Mouse (Mus musculus) kidney, postnatal 14 days (tissue): Measurements from ENCODE around the gene Zeb2.

Experiments used
- DNase-seq: peaks from one replicate; pipeline ENCODE4 v3.0.0; 2022; ENCODE audit warnings: mixed read lengths

The Zeb2 gene

DNA sequence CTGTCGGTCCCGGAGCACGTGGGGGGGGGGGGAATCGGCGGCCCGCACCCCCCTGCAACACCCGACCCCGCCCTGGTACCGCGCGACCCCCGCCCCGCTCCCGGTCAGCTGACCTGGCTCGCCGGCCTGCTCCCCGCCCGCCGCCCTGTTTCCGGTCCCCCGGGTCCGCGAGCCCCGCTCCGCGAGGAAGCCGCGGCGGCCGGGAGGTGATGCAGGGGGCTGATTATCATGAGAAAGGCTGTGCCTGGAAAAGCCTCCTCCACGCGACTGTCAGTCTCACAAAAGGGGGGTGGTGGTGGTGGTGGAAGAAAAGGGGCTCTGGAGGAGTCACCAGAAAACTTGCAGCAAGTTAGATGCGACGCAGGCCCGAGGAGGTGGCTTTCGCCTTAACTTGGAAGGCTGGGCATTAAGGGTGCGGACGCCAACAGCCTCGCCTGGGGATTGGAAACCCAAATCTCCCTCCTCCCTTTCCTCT lies at the start of gene Zeb2:
Gene Zeb2, minus strand, starts transcription at position 309 of the 475 bp plus-strand sequence.
- peak; percentile 79 for DNase-seq

DNA sequence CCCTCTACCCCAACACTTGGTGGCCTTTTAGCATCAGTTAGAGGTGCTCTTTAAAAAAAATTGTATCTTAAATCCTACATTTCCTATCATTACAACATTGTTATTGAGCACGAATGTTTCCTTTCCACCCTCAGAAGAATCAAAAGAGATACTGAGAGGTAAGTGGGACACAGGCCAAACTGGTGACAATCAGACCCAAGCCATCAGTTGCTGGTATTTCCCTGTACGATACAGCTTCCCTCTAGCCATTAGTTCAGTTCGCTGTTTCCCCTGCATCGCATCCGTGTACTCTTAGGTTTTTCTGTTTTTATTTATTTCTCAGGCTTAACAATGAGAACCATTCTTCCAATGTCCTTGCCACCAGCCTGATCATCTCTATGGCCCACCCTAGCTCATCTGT lies 41.6 kb upstream of the Zeb2 start:
- no peak for DNase-seq

DNA sequence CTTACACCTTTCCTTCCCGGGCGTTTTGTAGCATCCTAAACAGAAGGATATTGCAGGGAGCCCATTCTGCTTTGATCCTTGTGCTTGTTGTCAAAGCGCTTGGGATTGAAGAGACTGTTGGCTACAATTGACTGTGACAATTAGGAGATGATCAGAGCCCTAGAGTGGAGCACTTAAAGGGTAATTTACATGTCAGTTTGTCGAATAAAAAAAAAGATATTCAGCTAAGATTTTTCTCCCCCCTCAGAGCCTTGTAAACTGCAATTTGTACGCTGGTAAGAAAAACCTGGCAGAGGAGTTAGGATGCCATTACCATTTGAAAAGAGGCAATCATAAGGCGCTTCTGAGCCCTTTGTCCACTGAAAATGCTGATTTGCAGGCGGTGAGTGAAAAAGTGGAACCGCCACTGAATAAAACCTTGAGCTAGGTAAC lies 41.2 kb upstream of the Zeb2 start:
- no peak for DNase-seq

DNA sequence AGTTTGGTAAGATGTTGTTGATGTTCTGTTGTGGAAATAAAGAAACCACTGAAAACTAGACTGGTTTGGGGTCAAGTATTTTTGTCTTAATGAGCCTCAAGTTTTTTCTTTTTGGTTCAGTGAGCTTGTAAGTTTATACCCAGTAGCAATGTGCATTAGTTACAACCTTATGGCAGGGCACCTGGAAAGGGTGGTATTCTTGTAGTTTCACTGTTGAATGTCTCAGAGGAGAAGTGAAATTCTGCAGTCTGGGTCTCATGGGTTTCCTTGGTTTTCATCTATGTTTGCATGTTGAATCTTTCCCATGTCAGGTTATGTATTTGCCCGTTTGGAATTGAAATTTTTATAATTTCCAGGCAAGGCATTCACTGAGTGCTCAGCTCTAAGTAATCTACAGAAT lies 36.1 kb upstream of the Zeb2 start:
- no peak for DNase-seq

DNA sequence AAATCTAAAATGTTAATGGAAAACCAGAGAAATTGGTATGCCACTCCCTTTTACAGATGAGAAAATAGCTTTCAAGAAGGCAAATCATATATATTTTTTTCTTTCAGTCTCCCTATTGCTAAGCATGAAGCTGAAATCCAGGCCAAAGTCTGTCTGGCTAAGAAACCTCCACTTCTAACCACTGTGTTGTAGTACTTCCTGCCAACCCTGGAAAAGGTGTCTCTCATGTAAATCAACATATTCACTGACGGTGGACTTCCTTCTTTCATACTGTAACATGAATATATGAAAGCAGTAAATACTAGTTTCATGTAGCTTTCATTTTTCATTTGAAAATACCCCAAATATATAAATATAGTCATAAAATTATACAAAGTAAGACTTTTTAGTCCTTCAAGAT lies 26.0 kb upstream of the Zeb2 start:
- DNase-seq, result no peak

DNA sequence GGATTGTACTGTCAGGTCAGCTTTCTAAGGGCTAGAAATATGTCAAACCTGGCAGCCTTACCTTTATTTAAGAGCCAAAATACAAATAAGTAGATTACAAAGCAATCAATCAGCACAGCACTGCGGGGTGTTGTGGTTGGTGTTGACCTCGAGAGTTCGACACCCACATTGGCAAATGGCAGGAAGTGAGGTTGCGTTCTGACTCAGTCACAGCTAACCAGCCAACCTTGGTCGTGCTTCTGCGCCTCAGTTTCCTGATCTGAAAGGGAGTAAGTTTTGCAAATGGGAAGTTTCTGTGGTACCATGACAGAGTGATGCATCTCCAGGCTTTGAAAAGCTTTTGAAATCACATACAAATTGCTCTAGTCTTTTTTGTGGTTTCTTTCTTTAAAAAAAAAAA lies 21.7 kb upstream of the Zeb2 start:
- no peak for DNase-seq

DNA sequence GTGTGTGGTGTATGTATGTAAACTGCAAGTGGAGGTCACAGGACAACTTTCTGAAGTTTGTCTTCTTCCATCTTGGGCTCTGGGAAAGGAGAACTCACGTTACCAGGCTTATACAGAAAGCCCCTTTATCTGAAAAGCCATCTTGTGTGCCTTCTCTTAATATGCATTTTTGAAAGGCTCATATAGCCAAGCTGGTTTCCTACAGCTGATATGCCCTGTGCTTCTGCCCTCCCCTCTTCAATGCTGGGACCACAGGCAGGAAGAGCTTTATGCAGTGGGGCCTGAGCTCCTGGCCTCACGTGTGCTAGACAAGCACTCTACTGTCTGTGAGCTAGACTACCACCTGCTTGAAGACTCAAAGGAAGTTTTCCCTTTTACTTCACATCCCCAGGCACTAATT lies 19.6 kb upstream of the Zeb2 start:
- no peak for DNase-seq

DNA sequence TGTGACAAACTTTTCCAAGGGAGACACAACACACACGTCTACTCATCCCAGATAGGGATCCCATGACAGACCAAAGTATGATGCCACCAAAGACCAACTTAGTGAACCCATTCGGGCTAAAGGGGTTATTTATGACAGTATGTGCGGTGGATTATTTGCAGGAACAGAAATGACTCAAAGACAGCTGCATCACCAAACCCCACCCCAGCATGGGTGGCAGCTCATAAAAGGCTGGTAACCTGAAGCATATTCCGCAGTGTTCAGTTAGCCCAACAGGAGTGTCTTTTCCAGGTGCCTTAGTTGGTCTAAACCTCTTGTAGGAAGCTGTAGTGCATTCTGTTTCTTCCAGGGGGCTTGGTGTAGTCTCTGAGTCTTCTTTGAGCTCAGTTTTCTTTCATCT lies 16.0 kb upstream of the Zeb2 start:
- DNase-seq, result no peak

DNA sequence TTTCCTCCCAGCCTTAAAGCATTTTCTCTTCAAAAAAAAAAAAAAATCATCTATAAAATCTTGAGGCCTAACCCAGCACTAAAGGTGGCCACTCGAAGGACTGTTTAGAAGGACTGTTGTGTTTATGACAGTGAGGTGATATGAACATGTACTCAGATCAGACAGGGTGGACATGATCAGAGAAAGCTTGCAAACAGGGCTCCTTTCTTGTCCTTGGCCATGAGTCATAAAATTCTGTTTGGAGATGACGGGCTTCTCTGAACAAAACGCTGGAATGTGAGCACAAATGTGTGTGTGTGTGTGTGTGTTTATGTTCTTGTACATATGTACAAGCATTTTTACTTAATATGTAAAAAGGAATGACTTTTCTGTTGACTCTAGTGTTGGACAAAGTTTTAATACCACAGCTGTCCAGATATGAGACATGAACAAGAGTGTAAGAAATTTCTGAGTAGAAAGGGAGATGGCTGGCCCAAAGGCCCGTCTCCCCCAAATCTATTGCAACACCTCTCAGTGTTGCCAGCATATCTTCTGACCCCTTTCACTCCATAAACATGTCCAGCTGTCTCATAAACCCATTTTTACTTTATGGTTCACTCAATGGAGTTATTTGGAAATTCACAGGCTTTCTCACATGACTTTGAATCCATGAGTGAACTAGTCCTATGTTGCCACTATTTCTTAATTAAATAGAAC lies 13.4 kb upstream of the Zeb2 start:
- DNase-seq, result no peak

DNA sequence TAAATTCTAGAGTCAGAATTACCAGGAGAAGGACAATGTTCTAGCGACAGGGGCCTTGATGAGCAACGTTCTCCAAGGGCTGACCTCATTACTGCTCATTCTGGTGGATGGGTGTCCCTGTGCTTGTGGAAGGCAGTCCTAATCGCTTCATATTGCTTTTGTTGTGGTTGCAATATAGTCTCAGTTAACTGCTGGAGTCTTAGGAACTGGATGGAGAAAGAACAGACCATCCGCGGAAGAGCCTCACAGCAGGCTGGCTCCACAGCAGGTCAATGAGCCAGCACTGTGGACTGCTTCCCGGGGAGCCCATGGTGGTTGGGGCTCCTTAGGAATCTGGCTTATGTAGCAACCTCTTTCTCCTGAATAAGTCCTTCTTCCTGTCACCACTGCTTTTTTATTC lies 12.4 kb upstream of the Zeb2 start:
- no peak for DNase-seq

DNA sequence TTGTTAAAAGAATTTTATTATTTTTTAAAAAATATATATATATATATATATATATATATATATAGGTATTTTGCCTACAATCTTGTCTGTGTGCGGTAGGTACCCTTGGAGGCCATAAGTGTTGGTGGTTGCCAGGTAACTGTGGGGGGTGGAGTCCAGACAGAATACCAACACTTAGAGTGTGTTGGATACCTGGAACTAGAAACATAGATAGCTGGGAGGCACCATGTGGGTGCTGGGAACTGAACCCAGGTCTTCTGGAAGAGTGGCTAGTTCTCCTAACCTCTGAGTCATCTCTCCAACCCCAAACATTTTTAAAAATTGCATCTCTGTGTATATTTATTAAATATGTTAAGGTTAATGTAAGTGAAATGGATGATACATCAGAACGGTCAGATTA lies 11.5 kb upstream of the Zeb2 start:
- no peak for DNase-seq

DNA sequence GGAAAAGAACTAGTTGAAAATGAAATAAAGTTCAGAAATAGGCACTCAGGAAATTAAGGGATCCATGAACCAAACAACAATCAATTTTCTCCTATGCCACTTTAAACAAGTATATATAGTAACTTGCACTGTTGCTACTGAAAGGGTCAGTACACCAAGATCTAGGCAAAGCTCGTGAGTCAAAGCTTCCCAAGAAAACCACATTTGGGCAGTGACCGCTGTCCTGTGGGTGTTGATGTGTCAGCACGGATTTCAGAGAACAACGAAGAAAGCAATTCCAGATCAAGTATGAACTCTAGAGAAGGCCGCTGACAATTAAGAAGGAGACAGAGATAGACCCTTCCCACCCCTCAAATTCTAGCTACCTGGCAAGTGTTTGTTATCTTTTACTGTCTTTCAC lies 9.2 kb upstream of the Zeb2 start:
- no peak for DNase-seq

DNA sequence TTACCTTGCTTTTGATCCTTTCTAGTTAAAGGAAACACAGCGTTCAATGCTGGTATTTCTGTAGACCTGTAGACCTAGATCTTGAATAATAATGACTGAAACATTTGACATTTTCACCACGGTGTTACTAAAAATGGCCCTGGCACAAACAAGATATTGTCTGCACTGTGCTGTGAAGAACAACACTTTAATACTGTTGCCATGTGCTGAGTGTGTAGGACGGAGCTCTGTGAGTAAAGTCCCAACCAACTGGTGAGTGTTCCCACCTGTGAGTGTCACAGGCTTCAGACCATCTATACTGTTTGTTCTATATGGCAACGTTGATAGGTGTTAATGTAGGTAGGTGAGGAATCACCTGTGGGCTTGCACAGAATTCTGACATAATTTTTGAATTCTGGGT lies 8.0 kb upstream of the Zeb2 start:
- DNase-seq, result no peak

DNA sequence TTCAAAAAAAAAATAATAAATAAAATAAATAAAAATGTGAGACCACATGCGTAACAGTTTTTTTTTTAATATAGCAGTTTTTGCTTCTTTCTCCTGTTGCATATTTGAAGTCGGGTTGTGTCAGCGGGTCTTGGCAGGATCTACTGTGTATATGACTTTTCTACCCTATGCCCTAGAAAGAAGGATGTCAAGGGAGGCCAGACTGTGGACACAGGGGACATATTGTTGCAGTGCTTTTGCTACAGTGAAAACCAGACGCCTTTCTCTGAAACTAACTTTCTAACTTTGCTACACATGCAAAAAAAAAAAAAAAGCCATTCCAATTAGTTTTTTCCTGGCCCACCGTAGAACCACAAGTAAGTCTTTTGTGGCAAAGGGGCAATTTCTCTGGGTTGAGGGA lies 6.3 kb upstream of the Zeb2 start:
- no peak for DNase-seq

DNA sequence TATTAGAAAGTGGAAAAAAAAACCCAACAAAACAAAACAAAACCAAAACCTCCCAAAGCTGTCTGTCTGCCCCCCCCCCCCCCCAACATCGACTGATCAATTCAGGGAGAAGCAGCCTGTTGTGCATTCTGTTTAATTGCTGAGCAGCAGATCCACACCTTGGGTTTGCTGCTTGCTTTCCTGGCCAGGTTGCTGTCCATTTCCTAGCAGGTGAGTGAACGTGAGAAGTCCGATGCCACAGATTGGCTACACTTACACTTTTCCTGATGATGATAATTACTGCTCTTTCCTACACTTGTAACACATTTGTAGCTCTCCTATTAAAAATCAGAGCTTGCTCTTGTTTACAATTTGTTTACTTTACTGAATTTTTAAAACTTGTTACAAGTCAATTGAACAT lies 926 bp upstream of the Zeb2 start:
- no peak for DNase-seq

DNA sequence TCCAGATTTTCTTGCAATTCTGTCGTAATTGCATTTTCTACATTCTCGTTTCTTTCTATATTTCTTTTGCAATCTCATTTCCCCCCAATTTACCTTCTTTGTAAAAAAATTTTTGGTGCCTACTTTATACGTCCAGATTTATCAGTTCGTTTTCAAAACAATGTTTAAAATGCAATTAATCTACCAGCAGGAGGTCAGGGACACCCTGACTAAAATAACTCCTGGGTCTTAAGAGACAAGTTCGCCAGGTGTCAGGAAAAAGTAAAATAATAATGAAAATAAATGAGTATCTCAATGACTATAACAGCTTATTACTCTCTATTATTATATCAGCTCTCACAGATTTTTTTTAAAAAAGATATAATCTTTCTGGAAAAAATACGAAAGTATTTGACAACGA lies 397 bp upstream of the Zeb2 start:
- DNase-seq, result no peak

DNA sequence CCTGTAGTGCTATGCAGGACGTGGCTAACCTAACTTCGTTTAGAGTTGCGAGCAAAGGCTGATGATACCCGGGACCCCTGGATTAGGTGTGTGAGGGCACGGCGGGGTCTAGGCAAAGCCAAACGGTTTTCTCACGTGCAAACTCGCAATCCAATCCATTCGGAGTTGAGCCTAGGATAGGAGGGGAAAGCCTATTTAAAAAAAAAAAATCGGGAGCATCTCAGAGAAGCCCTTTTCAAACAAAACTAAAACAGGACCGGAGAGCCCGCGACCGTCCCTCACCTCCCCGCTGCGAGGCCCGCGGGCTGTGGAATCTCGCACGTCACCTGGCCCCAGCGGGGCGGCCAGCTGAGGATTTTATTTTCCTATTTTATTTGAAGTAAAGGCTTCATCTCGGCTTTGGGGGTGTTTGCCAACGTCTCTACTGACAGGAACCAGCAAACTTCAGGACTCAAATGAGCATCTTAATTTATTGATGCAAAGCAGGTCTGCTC lies 617 bp downstream of the Zeb2 start:
- peak; percentile 47 for DNase-seq

DNA sequence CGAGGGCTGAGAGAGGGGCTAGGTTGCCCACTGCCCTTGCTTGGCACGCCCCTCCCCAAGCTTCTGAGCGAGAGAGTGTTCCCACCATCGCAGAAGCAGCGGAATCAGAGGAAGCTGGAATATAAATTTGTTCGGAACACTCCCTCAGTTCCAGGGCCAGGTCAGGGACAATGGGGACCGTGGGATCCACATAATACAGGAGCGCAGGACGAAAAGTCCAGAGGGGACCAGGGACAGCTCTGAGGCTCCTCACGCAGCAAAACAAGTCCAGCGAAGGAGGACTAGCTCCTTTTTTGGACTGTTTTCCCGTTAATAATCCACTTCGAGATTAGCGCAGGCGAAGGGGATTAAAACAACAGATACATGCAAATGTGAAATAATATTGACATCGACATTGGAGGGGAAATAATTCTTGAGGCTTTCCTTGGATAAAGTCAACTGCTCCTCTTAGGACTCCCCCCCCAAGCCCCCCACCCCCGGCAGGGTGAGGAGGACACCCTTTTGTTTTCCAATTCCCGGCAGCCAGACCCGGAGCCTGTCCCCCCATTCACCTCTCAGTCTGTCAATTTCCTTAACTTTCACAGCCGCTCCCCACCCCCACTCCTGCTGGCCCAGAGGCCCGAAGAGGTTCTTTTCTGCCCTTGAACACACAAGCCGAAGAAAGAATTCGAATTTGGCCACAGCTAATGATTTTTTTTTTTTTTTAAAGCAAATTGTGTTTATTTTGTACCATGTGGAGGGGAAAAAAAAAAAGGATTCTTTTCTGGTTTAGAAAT lies 1.3 kb downstream of the Zeb2 start:
- peak; percentile 67 for DNase-seq

DNA sequence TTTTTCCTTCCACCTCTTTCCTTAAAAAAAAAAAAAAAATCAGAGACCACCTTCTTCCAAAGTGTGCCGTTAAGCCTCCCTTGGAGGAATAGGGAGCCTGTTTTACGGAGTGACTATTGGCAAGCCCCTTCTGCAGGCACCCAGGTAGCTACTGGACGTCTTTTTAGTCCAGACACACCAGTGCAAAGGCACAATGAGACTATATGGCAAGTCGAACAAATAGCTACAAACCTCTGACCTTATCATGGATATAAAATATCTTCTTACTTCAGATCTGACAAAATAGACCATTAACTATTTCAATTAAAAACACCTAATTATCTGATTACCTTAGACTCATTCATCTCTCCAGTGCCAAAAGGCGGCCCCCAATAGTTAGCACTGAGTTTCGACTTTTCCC lies 2.0 kb downstream of the Zeb2 start:
- DNase-seq, result no peak

DNA sequence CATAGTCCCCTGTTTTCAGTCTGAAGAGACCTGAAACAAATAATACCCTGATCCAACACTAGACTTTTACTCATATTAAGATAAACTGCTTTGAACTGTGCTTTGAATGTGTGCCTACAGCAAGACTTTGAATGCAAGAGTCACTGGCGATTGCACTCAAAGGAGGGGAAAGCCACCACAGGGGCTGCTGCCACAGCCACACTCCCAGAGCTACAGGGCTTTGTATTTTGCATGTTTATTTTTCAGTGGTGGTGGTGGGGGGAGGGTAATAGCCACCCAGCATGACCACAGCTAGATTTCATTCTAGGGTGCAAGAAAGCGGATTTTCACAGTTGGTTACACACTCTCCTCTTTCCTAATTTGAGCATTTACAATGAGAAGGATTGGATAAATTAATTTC lies 2.6 kb downstream of the Zeb2 start:
- peak; percentile 10 for DNase-seq

DNA sequence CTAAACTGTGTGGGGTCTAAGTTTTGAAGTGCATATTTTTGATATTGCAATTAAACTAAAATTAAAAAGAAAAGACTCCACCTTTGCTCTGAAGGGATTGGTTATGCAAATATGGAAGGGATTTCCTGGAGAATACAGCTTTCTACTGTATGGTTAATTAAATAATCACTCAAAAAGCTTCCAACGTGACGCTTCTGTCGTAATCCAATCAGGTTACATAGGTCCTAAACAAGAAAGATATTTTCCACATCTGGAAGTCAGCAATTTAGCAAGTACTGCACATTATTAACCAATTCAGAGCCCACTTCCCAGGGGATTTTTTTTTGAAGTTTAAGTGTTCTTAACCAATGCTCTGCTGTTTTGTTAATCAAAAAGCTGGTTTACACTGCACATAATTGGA lies 3.3 kb downstream of the Zeb2 start:
- DNase-seq, result no peak

DNA sequence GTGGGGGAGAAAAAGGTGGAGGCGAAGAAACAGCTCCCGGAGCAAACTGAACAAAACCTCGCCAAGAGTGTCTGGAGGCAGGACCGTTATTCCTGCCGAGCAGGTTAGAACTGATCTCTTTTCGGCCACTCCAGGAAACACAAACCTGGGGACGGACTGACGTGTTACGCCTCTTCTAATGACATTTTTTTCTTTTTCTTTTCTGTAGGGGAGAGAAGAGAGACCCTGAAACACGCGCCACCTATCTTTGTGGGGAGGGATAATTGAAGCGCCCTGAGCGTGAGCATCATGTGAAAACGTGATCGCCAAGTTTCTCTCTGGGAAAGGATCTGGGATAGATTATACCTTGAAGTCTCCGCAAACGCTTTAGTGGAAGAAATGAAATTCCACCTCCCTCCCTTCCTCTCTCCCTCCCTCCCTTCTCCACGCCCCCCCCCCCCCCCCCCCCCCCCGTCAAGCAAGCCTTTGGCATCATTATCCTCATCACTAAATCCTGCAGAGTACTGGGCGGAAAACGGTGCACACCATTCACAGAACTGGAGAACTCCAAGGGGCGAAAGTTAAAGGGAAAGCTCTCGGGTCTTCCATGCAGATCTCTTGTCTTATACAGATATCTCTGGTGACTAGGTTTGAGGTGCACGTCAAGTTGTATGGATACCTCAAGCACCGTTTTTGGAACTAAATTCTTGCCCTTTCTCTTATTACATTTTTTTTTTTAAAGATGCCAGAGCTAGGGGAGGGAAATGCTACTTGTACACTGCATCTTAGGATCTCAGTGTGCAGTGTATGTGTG lies 4.1 kb downstream of the Zeb2 start:
- peak; percentile 65 for DNase-seq

DNA sequence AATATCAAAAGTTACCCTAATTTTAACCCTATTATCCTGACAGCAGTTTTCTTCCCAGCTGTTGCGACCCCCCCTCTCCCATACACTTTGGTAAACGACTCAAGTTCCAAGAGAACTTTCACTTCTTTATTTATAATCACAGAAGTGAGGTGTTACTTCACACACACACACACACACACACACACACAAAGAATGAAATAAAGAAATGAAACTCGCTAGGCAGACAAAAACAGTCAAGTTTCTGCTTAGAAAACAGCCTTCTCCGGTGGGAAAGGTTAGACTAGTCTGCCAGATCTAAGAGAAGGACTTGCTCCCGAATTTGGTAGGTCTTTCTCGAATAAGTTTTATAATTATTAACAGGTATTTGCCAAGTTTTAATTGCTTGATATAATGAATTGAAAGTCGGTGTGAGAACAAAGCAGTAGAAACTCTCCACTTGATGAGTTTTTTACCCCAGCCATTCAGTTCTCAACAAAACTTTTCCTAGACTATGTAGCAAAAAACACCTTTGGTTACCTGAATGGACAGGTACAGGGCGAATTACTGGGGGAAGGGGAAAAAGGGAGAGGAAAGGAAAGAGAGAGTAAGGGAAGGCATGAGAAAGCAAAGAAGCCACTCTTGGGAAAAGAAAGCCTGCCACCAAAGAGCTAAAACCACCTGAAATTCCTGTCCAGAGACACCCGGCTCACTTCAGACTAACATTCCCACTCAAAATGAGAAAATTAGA lies 5.0 kb downstream of the Zeb2 start:
- DNase-seq, result no peak
